Mouse (Mus musculus) kidney, embryonic 15.5 days (tissue): ENCODE measurements at regions not wholly inside any gene's neighbourhood (a gene's known extent, or its start where the extent isn't known, plus 50 kb on each side); places are given as distances from the start of the nearest gene placed in this dataset. TPM values are rescaled to one million over a fixed set of nuclear protein-coding genes. Genes with fewer than 3 reads are reported as not detected.

Experiments used
- ATAC-seq: fragments of 200-750 bp; cut with Nextera tagmentation; replicated peaks from 2 replicates; pipeline ENCODE4 v1.8.0; 2017; ENCODE audit warnings: moderate TSS enrichment; ENCODE audit not compliant: low FRiP score
- H3K27ac ChIP-seq: fragments of 300-500 bp; sonication (generic); 2 replicates; pipeline ENCODE4 v1.5.1; 2015; ENCODE audit warnings: mild to moderate bottlenecking, inconsistent platforms
- H3K27me3 ChIP-seq: fragments of 300-500 bp; sonication (generic); 2 replicates; pipeline ENCODE4 v1.6.1; 2015; ENCODE audit warnings: inconsistent platforms
- H3K36me3 ChIP-seq: fragments of 300-500 bp; sonication (generic); 2 replicates; pipeline ENCODE4 v1.6.1; 2015; ENCODE audit warnings: inconsistent platforms
- H3K4me1 ChIP-seq: fragments of 300-500 bp; sonication (generic); 2 replicates; pipeline ENCODE4 v1.6.1; 2015; ENCODE audit warnings: inconsistent platforms
- H3K4me2 ChIP-seq: fragments of 300-500 bp; sonication (generic); 2 replicates; pipeline ENCODE4 v1.6.1; 2015; ENCODE audit warnings: moderate library complexity, mild to moderate bottlenecking, inconsistent platforms
- H3K4me3 ChIP-seq: fragments of 300-500 bp; sonication (generic); replicated peaks from 2 replicates; pipeline ENCODE4 v1.5.1; 2015; ENCODE audit warnings: mild to moderate bottlenecking, inconsistent platforms
- H3K9ac ChIP-seq: fragments of 300-500 bp; sonication (generic); 2 replicates; pipeline ENCODE4 v1.6.1; 2015; ENCODE audit warnings: mild to moderate bottlenecking, inconsistent platforms
- H3K9me3 ChIP-seq: fragments of 300-500 bp; sonication (generic); replicated peaks from 2 replicates; pipeline ENCODE4 v1.6.1; 2016; ENCODE audit warnings: inconsistent platforms
- WGBS: fragments of 180-500 bp; shearing (Covaris S2); methylation state at CpG from one replicate; pipeline ENCODE4 v1.1.7; 2015; ENCODE audit warnings: mixed read lengths; 5-methylcytosine and 5-hydroxymethylcytosine counted together
- microRNA-seq: library from miRNA; unstranded; fragments of <30 nt; microRNA quantifications from one replicate; pipeline ENCODE4, GENCODE M21; 2016

GRCm38 (mm10) chr16:50696052-50696451 is 105.1 kb upstream of the Ccdc54 start:
- Histone ChIP-seq H3K4me3 (no peak overlapping the region), H3K9me3 (no peaks in the 10 kb centered on the region), H3K4me2 (no peak overlapping the region), H3K27ac (no peak overlapping the region), H3K9ac (no peak overlapping the region), H3K27me3 (no peaks in the 10 kb centered on the region), H3K4me1 (peaks cover 3% of the 10 kb centered on the region; the same call in 1 of the 2 replicates), H3K36me3 (no peaks in the 10 kb centered on the region)
- 78% methylated on average over 4 of the region's 4 CpGs for WGBS
- no peak for ATAC-seq

GRCm38 (mm10) chr16:50694045-50694444 is 103.1 kb upstream of the Ccdc54 start:
- no peak overlapping the region for H3K9ac ChIP-seq
- no peak overlapping the region for H3K4me3 ChIP-seq
- no peaks in the 10 kb centered on the region for H3K4me1 ChIP-seq
- H3K36me3 ChIP-seq = no peaks in the 10 kb centered on the region
- H3K4me2 ChIP-seq = no peak overlapping the region
- no peaks in the 10 kb centered on the region for H3K9me3 ChIP-seq
- no peaks in the 10 kb centered on the region for H3K27me3 ChIP-seq
- no peak overlapping the region for H3K27ac ChIP-seq
- ATAC-seq = no peak
- WGBS = 83% methylated on average over 2 of the region's 2 CpGs

- Histone ChIP-seq H3K4me2 (no peak overlapping the region), H3K27ac (no peak overlapping the region), H3K36me3 (no peaks in the 10 kb centered on the region), H3K4me3 (no peak overlapping the region), H3K9me3 (no peaks in the 10 kb centered on the region), H3K4me1 (no peaks in the 10 kb centered on the region), H3K9ac (no peak overlapping the region), H3K27me3 (no peaks in the 10 kb centered on the region)
- ATAC-seq = no peak
- 77% methylated on average over 7 of the region's 7 CpGs for WGBS
Measured at GRCm38 (mm10) chr16:50690818-50691217, 99.9 kb upstream of the Ccdc54 start.

GRCm38 (mm10) chr16:50689525-50689924 is 98.6 kb upstream of the Ccdc54 start:
- Histone ChIP-seq H3K27me3 (no peaks in the 10 kb centered on the region), H3K9me3 (no peaks in the 10 kb centered on the region), H3K4me1 (no peaks in the 10 kb centered on the region), H3K4me2 (peak overlapping the region; percentile 55), H3K36me3 (no peaks in the 10 kb centered on the region), H3K27ac (no peak overlapping the region), H3K9ac (0 out of 2 replicates have a peak overlapping the region, but pooled peaks have one; percentile 23), H3K4me3 (peak overlapping the region; percentile 30)
- WGBS = 64% methylated on average over 10 of the region's 10 CpGs
- ATAC-seq = no peak

GRCm38 (mm10) chr16:50688818-50689506 is 98.0 kb upstream of the Ccdc54 start:
- Histone ChIP-seq H3K4me3 (peak overlapping the region; percentile 30), H3K4me2 (peak overlapping the region; percentile 55), H3K27ac (no peak overlapping the region), H3K9me3 (no peaks in the 10 kb centered on the region), H3K36me3 (no peaks in the 10 kb centered on the region), H3K27me3 (no peaks in the 10 kb centered on the region), H3K4me1 (no peaks in the 10 kb centered on the region), H3K9ac (0 out of 2 replicates have a peak overlapping the region, but pooled peaks have one; percentile 23)
- 0 out of 2 replicates have a peak, but pooled peaks have one; percentile 52 for ATAC-seq
- WGBS = 53% methylated on average over 11 of the region's 11 CpGs

- 75% methylated on average over 6 of the region's 6 CpGs for WGBS
- no peak overlapping the region for H3K9ac ChIP-seq
- H3K36me3 ChIP-seq = no peaks in the 10 kb centered on the region
- no peak overlapping the region for H3K4me3 ChIP-seq
- H3K4me1 ChIP-seq = no peaks in the 10 kb centered on the region
- ATAC-seq = no peak
- H3K9me3 ChIP-seq = no peaks in the 10 kb centered on the region
- H3K4me2 ChIP-seq = no peak overlapping the region
- H3K27ac ChIP-seq = no peak overlapping the region
- no peaks in the 10 kb centered on the region for H3K27me3 ChIP-seq
Measured at GRCm38 (mm10) chr16:50679698-50680097, 88.7 kb upstream of the Ccdc54 start.

GRCm38 (mm10) chr16:50673339-50673738 is 82.4 kb upstream of the Ccdc54 start:
- H3K9ac ChIP-seq = no peak overlapping the region
- no peak overlapping the region for H3K27ac ChIP-seq
- no peak overlapping the region for H3K4me2 ChIP-seq
- H3K4me3 ChIP-seq = no peak overlapping the region
- no peak for ATAC-seq
- H3K27me3 ChIP-seq = no peaks in the 10 kb centered on the region
- no peaks in the 10 kb centered on the region for H3K4me1 ChIP-seq
- H3K9me3 ChIP-seq = no peaks in the 10 kb centered on the region
- WGBS = 80% methylated on average over 5 of the region's 5 CpGs
- no peaks in the 10 kb centered on the region for H3K36me3 ChIP-seq

- Histone ChIP-seq H3K9me3 (no peaks in the 10 kb centered on the region), H3K4me1 (no peaks in the 10 kb centered on the region), H3K4me2 (no peak overlapping the region), H3K4me3 (no peak overlapping the region), H3K9ac (no peak overlapping the region), H3K36me3 (no peaks in the 10 kb centered on the region), H3K27me3 (no peaks in the 10 kb centered on the region), H3K27ac (no peak overlapping the region)
- 67% methylated on average over 5 of the region's 5 CpGs for WGBS
- no peak for ATAC-seq
Measured at GRCm38 (mm10) chr16:50672713-50673112, 81.8 kb upstream of the Ccdc54 start.

- ATAC-seq = no peak
- Histone ChIP-seq H3K27ac (no peak overlapping the region), H3K9me3 (no peaks in the 10 kb centered on the region), H3K36me3 (no peaks in the 10 kb centered on the region), H3K4me3 (no peak overlapping the region), H3K4me2 (no peak overlapping the region), H3K9ac (no peak overlapping the region), H3K4me1 (no peaks in the 10 kb centered on the region), H3K27me3 (no peaks in the 10 kb centered on the region)
- 89% methylated on average over 5 of the region's 5 CpGs for WGBS
Measured at GRCm38 (mm10) chr16:50671170-50671569, 80.2 kb upstream of the Ccdc54 start.

- H3K4me1 ChIP-seq = no peaks in the 10 kb centered on the region
- no peak overlapping the region for H3K4me3 ChIP-seq
- no peak for ATAC-seq
- no peak overlapping the region for H3K4me2 ChIP-seq
- WGBS = 63% methylated on average over 2 of the region's 2 CpGs
- no peaks in the 10 kb centered on the region for H3K9me3 ChIP-seq
- no peaks in the 10 kb centered on the region for H3K36me3 ChIP-seq
- H3K27me3 ChIP-seq = no peaks in the 10 kb centered on the region
- H3K9ac ChIP-seq = no peak overlapping the region
- H3K27ac ChIP-seq = no peak overlapping the region
Measured at GRCm38 (mm10) chr16:50664240-50664639, 73.3 kb upstream of the Ccdc54 start.

Small RNAs in the stretch of these regions (microRNA-seq; reads per million reads assigned to microRNA genes)
- gene Mir6363 = not detected
